Mouse (Mus musculus) MEL (cell line): ENCODE measurements at regions not wholly inside any gene's neighbourhood (a gene's known extent, or its start where the extent isn't known, plus 50 kb on each side); places are given as distances from the start of the nearest gene placed in this dataset.

Experiments
- DNase-seq: peaks from one replicate; pipeline ENCODE4 v3.0.0; 2011; ENCODE audit warnings: low read depth, low spot score
- H3K27ac ChIP-seq: 2 replicates; pipeline ENCODE4 v1.5.1; 2012; ENCODE audit warnings: low read depth, mild to moderate bottlenecking, control low read depth, low read length, moderate library complexity; ENCODE audit not compliant: control insufficient read depth
- H3K27me3 ChIP-seq, 2 experiments: fragments of 150-350 bp in 1 of 2; sonication (generic) in 1 of 2; 2 replicates each; pipeline ENCODE4 v1.6.1; 2012; ENCODE audit warnings: low read length in 2 of 2, mild to moderate bottlenecking in 2 of 2, improper control_type of control experiment in 1 of 2, moderate library complexity in 1 of 2; ENCODE audit not compliant: insufficient read depth in 2 of 2, control insufficient read depth in 1 of 2
- H3K36me3 ChIP-seq, 2 experiments: 2 replicates each; pipeline ENCODE4 v1.6.1; 2012 to 2014; ENCODE audit warnings: low read length in 2 of 2, improper control_type of control experiment in 1 of 2, inconsistent platforms in 1 of 2, mild to moderate bottlenecking in 1 of 2; ENCODE audit not compliant: insufficient read depth in 2 of 2, control insufficient read depth in 1 of 2
- H3K4me1 ChIP-seq, 2 experiments: fragments of 150-350 bp in 1 of 2; sonication (generic) in 1 of 2; 2 replicates each; pipeline ENCODE4 v1.6.1; 2012; ENCODE audit warnings: low read length in 2 of 2, improper control_type of control experiment in 1 of 2, mild to moderate bottlenecking in 1 of 2; ENCODE audit not compliant: insufficient read depth in 2 of 2, control insufficient read depth in 1 of 2
- H3K4me3 ChIP-seq, 2 experiments: fragments of 150-350 bp in 1 of 2; sonication (generic) in 1 of 2; 2 replicates each; pipeline ENCODE4 v1.5.1; 2012; ENCODE audit warnings: low read depth in 2 of 2, low read length in 2 of 2, mild to moderate bottlenecking in 2 of 2, moderate library complexity in 2 of 2, control low read depth in 1 of 2, improper control_type of control experiment in 1 of 2; ENCODE audit not compliant: control insufficient read depth in 1 of 2, insufficient read depth in 1 of 2
- H3K79me2 ChIP-seq: 2 replicates; pipeline ENCODE4 v1.6.1; 2012; ENCODE audit warnings: mild to moderate bottlenecking, low read length, moderate library complexity; ENCODE audit not compliant: control insufficient read depth, poor library complexity, insufficient read depth
- H3K9ac ChIP-seq: 2 replicates; pipeline ENCODE4 v1.6.1; 2012; ENCODE audit warnings: low read depth, mild to moderate bottlenecking, control low read depth, low read length, moderate library complexity; ENCODE audit not compliant: control insufficient read depth, poor library complexity, severe bottlenecking
- H3K9me3 ChIP-seq: fragments of 150-350 bp; sonication (generic); replicated peaks from 2 replicates; pipeline ENCODE4 v1.6.1; 2012; ENCODE audit warnings: mild to moderate bottlenecking, low read length, improper control_type of control experiment, moderate library complexity; ENCODE audit not compliant: insufficient read depth
- CHD1 ChIP-seq: IDR thresholded peaks from 2 replicates; pipeline ENCODE4 v1.6.1; 2012; ENCODE audit warnings: low read depth, mild to moderate bottlenecking, inconsistent platforms, low read length, improper control_type of control experiment
- CTCF ChIP-seq, 3 experiments: IDR thresholded peaks in 2 of 3; conservative IDR thresholded peaks in 1 of 3; 2 replicates each; pipeline ENCODE4 v1.5.1; 2011 to 2012; ENCODE audit warnings: low read length in 3 of 3, low read depth in 2 of 3, mild to moderate bottlenecking in 2 of 3, improper control_type of control experiment in 1 of 3, inconsistent platforms in 1 of 3, mixed read lengths in 1 of 3, moderate library complexity in 1 of 3; ENCODE audit not compliant: control insufficient read depth in 1 of 3, insufficient read depth in 1 of 3, poor library complexity in 1 of 3, severe bottlenecking in 1 of 3
- ELF1 ChIP-seq: IDR thresholded peaks from 2 replicates; pipeline ENCODE4 v1.6.1; 2014; ENCODE audit warnings: low read depth, mild to moderate bottlenecking, inconsistent platforms, low read length, improper control_type of control experiment, moderate library complexity
- EP300 ChIP-seq, 2 experiments: IDR thresholded peaks; 2 replicates each; pipeline ENCODE4 v1.6.1; 2011; ENCODE audit warnings: improper control_type of control experiment in 2 of 2, low read length in 2 of 2, low read depth in 1 of 2, mild to moderate bottlenecking in 1 of 2
- ETS1 ChIP-seq: IDR thresholded peaks from 2 replicates; pipeline ENCODE4 v1.6.1; 2012; ENCODE audit warnings: low read depth, mild to moderate bottlenecking, inconsistent platforms, low read length, improper control_type of control experiment, moderate library complexity
- GATA1 ChIP-seq: IDR thresholded peaks from 2 replicates; pipeline ENCODE4 v1.6.1; 2011; ENCODE audit warnings: low read depth, low read length, improper control_type of control experiment
- HCFC1 ChIP-seq: IDR thresholded peaks from 2 replicates; pipeline ENCODE4 v1.6.1; 2012; ENCODE audit warnings: low read depth, mild to moderate bottlenecking, inconsistent platforms, low read length, improper control_type of control experiment, moderate library complexity
- JUND ChIP-seq: IDR thresholded peaks from 2 replicates; pipeline ENCODE4 v1.6.1; 2011; ENCODE audit warnings: low read depth, mild to moderate bottlenecking, improper control_type of control experiment, low read length
- KAT2A ChIP-seq: conservative IDR thresholded peaks from 2 replicates; pipeline ENCODE4 v1.6.1; 2012; ENCODE audit warnings: low read depth, low read length, improper control_type of control experiment, inconsistent platforms
- MAFK ChIP-seq: IDR thresholded peaks from 2 replicates; pipeline ENCODE4 v1.6.1; 2011; ENCODE audit warnings: low read depth, mild to moderate bottlenecking, low read length, improper control_type of control experiment, borderline replicate concordance
- MAX ChIP-seq: IDR thresholded peaks from 2 replicates; pipeline ENCODE4 v1.6.1; 2011; ENCODE audit warnings: low read length, improper control_type of control experiment
- MAZ ChIP-seq: IDR thresholded peaks from 2 replicates; pipeline ENCODE4 v1.6.1; 2012; ENCODE audit warnings: low read depth, mild to moderate bottlenecking, inconsistent platforms, low read length, improper control_type of control experiment
- MEF2A ChIP-seq: IDR thresholded peaks from 2 replicates; pipeline ENCODE4 v1.6.1; 2014; ENCODE audit warnings: low read depth, mild to moderate bottlenecking, inconsistent platforms, low read length, improper control_type of control experiment; ENCODE audit not compliant: poor library complexity, insufficient replicate concordance, severe bottlenecking; ENCODE audit errors: extremely low read depth
- MYB ChIP-seq: IDR thresholded peaks from 2 replicates; pipeline ENCODE4 v1.6.1; 2011; ENCODE audit warnings: mild to moderate bottlenecking, low read depth, low read length, improper control_type of control experiment
- NELFE ChIP-seq: IDR thresholded peaks from 2 replicates; pipeline ENCODE4 v1.6.1; 2011; ENCODE audit warnings: low read depth, low read length, improper control_type of control experiment
- POLR2AphosphoS5 ChIP-seq: IDR thresholded peaks from 2 replicates; pipeline ENCODE4 v1.6.1; 2012; ENCODE audit warnings: low read depth, borderline replicate concordance, mild to moderate bottlenecking, inconsistent platforms, low read length, moderate library complexity, mixed read lengths
- RAD21 ChIP-seq: IDR thresholded peaks from 2 replicates; pipeline ENCODE4 v1.6.1; 2011; ENCODE audit warnings: mild to moderate bottlenecking, low read depth, low read length, improper control_type of control experiment
- SMC3 ChIP-seq: IDR thresholded peaks from 2 replicates; pipeline ENCODE4 v1.6.1; 2011; ENCODE audit warnings: low read depth, low read length, improper control_type of control experiment
- TBP ChIP-seq: IDR thresholded peaks from 2 replicates; pipeline ENCODE4 v1.8.0; 2011; ENCODE audit warnings: low read depth, low read length, improper control_type of control experiment
- UBTF ChIP-seq: IDR thresholded peaks from 2 replicates; pipeline ENCODE4 v1.6.1; 2012; ENCODE audit warnings: low read depth, mild to moderate bottlenecking, inconsistent platforms, low read length, improper control_type of control experiment, moderate library complexity, borderline replicate concordance; ENCODE audit not compliant: insufficient read depth
- USF1 ChIP-seq: IDR thresholded peaks from 2 replicates; pipeline ENCODE4 v1.6.1; 2014; ENCODE audit warnings: low read depth, mild to moderate bottlenecking, inconsistent platforms, low read length, improper control_type of control experiment, moderate library complexity
- USF2 ChIP-seq, 2 experiments: IDR thresholded peaks; 2 replicates each; pipeline ENCODE4 v1.6.1; 2011 to 2012; ENCODE audit warnings: improper control_type of control experiment in 2 of 2, low read length in 2 of 2, borderline replicate concordance in 1 of 2, inconsistent platforms in 1 of 2, low read depth in 1 of 2, mild to moderate bottlenecking in 1 of 2; ENCODE audit not compliant: insufficient read depth in 1 of 2
- ZKSCAN1 ChIP-seq: IDR thresholded peaks from 2 replicates; pipeline ENCODE4 v1.6.1; 2012; ENCODE audit warnings: low read depth, mild to moderate bottlenecking, inconsistent platforms, low read length, improper control_type of control experiment, moderate library complexity

DNA sequence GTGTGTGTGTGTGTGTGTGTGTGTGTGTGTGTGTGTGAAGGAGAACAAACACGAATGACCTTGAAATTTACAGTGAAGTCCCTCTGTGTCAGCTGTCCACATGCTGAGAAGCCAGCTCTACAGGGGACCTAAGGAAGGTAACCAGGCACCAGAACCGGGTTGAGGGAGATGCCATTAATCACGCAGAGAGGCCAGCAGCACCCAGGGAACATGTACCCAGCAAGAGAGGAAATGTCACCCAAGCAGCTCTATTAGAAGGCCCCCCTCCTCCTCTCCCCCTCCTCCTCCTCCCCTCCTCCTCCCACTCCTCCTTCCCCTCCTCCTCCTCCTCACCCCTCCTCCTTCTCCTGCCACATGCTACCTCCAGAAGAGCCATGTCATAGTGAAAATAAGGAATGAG is 181.8 kb downstream of the Suds3 start:
- Histone ChIP-seq H3K9ac (no peak overlapping the region), H3K36me3 (no peaks in the 10 kb centered on the region), H3K27me3 (no peaks in the 10 kb centered on the region), H3K27ac (no peak overlapping the region), H3K4me1 (no peaks in the 10 kb centered on the region), H3K4me3 (no peak overlapping the region), H3K79me2 (no peaks in the 10 kb centered on the region), H3K9me3 (no peaks in the 10 kb centered on the region; the same call in 1 of the 2 replicates)
- no peak for DNase-seq
- TF ChIP-seq MAFK = no peak
- no peak for TF ChIP-seq MAX
- no peak for TF ChIP-seq GATA1
- TF ChIP-seq USF2 (IDR thresholded peaks at IDR 0.05; ENCODE audit: borderline replicate concordance in 1 of 2, insufficient read depth in 1 of 2, low read depth in 1 of 2, low read length in 2 of 2) = no peak
- TF ChIP-seq MYB = no peak
- no peak for TF ChIP-seq CHD1
- no peak for TF ChIP-seq TBP
- no peak for TF ChIP-seq JUND
- TF ChIP-seq POLR2AphosphoS5 = no peak
- TF ChIP-seq KAT2A = no peak
- TF ChIP-seq ELF1 = no peak

DNA sequence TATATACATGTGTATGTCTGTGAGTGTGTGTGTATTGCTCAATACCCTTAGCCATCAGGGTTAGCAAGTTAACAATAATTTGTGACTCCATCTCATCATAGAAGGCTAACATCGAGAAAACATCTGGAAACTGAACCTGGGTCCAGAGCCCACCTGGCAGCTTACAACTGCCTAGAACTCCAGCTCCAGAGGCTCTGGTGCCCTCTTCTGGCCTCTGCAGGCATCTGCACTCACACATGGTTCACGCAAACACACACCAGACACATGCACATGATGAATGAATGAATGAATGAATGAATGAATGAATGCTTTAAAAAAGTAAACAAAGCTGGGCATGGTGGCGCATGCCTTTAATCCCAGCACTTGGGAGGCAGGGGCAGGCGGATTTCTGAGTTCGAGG is 182.8 kb downstream of the Suds3 start:
- Histone ChIP-seq H3K9me3 (no peaks in the 10 kb centered on the region; the same call in 1 of the 2 replicates), H3K27me3 (no peaks in the 10 kb centered on the region)
- no peak for TF ChIP-seq ZKSCAN1
- no peak for TF ChIP-seq MAZ
- peak in 2 of 3 experiments; percentile 2 to 41; a peak in 2 of 6 replicates for TF ChIP-seq CTCF (IDR thresholded peaks at IDR 0.05 in 2 of 3, conservative IDR thresholded peaks at IDR 0.05 in 1 of 3; ENCODE audit: control insufficient read depth in 1 of 3, insufficient read depth in 1 of 3, low read depth in 2 of 3, low read length in 3 of 3, poor library complexity in 1 of 3, severe bottlenecking in 1 of 3)
- no peak for TF ChIP-seq NELFE

DNA sequence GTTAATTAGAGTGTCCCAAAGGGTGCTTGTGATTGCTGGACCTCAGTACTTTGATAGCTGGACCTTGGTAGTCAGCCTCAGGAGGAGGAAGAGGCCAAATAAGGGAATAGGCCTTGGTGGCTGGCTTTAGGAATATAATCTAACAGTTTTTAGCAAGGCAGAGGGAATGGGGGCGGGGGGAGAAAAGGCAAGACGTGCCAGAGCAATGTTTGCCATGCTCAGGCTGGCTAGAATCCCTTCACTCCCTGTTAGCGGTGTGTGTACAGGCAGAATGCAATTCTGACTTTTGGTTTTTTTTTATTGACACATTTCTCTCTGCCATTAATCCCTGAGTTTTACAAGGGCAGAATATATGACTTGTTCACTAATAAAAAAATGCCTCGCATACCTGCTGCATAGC is 192.2 kb downstream of the Suds3 start:
- no peak for DNase-seq
- Histone ChIP-seq H3K4me1 (no peaks in the 10 kb centered on the region), H3K4me3 (no peak overlapping the region), H3K9ac (no peak overlapping the region), H3K27ac (no peak overlapping the region), H3K9me3 (no peaks in the 10 kb centered on the region), H3K36me3 (no peaks in the 10 kb centered on the region), H3K79me2 (no peaks in the 10 kb centered on the region), H3K27me3 (no peaks in the 10 kb centered on the region)
- TF ChIP-seq EP300 (IDR thresholded peaks at IDR 0.05; ENCODE audit: low read depth in 1 of 2, low read length in 2 of 2) (no peak), UBTF (no peak), USF1 (no peak), HCFC1 (no peak), MEF2A (no peak), ELF1 (no peak), ETS1 (no peak), SMC3 (no peak), NELFE (no peak), MAX (no peak), RAD21 (no peak)

More for the DNA sequence above, 182.8 kb downstream of the Suds3 start:
- no peaks in the 10 kb centered on the region for H3K79me2 ChIP-seq
- no peak for DNase-seq
- H3K36me3 ChIP-seq = no peaks in the 10 kb centered on the region
- no peak overlapping the region for H3K4me3 ChIP-seq
- no peak overlapping the region for H3K9ac ChIP-seq
- no peaks in the 10 kb centered on the region for H3K4me1 ChIP-seq
- no peak overlapping the region for H3K27ac ChIP-seq
